Mouse (Mus musculus) ES-Bruce4 (cell line): ENCODE measurements around the gene Armc9.

Experiments used
- CTCF ChIP-seq: IDR thresholded peaks from one replicate; pipeline ENCODE4 v1.8.1; 2011; ENCODE audit warnings: low read depth, low read length
- EP300 ChIP-seq: IDR thresholded peaks from 2 replicates; pipeline ENCODE4 v1.6.1; 2011; ENCODE audit warnings: low read depth, low read length; ENCODE audit not compliant: insufficient read depth

DNA sequence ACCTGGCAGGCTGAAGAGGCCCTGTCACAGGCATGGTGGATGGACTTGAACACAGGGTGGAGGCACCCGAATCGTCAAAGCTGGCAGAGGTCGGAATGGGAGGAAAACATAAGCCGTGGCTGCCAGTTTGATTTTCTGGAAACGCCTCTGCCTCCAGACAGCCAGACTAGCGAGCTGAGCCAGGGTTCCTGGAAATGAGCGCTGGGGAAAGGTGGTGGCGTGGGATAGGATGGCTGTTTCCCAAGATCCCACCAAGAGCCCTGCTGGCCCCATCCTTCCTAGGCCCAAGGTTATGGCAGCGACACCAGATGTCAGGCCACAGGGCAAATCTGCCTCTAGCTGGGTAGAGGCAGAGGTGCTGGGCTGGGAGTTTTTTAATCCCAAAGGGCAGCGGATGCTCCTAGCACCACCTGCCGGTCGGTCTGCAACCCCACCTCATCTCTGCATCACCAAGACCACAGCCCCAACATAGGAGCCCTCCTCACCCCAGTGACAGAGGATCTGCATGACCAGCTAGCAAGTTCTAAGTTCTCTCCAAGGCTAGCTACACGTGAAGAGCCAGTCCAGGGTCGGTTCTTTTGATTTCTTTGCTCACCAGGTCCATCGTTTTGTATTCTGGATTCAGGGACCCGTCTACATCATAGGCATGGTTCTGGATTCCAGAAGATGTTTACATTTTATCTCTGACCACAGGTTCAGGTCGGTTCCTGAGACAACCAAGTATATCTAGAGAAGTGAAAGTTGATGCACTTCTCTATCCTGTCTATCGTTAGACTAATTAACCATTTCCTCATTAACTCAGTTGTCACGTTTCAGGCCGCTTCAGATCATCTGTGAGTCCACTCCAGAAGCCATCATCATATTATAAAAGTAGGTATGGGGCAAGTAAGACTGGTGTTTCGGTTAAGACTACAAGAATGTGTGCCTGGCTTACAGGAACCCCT, 10.3 kb upstream of the Armc9 start:
- TF ChIP-seq CTCF (peak; percentile 69), EP300 (peak; percentile 23; the same call in 1 of the 2 replicates)
